Mouse (Mus musculus) forebrain, embryonic 12.5 days (tissue): ENCODE measurements around the gene Gm19684. TPM values are rescaled to one million over a fixed set of nuclear protein-coding genes. Genes with fewer than 3 reads are reported as not detected.
"Not testable (repeated sequence)": the region's sequence is repeated elsewhere in the genome, so short reads cannot be mapped to it uniquely, and the experiment has no call there.

Experiments used
- ATAC-seq: fragments of 200-750 bp; cut with Nextera tagmentation; 2 replicates; pipeline ENCODE4 v1.8.0; 2017; ENCODE audit warnings: moderate TSS enrichment; ENCODE audit not compliant: low FRiP score
- H3K27ac ChIP-seq: fragments of 300-500 bp; sonication (generic); 2 replicates; pipeline ENCODE4 v1.5.1; 2016; ENCODE audit warnings: mild to moderate bottlenecking
- H3K27me3 ChIP-seq: fragments of 300-500 bp; sonication (generic); 2 replicates; pipeline ENCODE4 v1.6.1; 2016; ENCODE audit warnings: mild to moderate bottlenecking
- H3K36me3 ChIP-seq: fragments of 300-500 bp; sonication (generic); replicated peaks from 2 replicates; pipeline ENCODE4 v1.6.1; 2016; ENCODE audit warnings: mild to moderate bottlenecking
- H3K4me1 ChIP-seq: fragments of 300-500 bp; sonication (generic); 2 replicates; pipeline ENCODE4 v1.6.1; 2016
- H3K4me2 ChIP-seq: fragments of 300-500 bp; sonication (generic); 2 replicates; pipeline ENCODE4 v1.6.1; 2016; ENCODE audit warnings: mild to moderate bottlenecking, moderate library complexity
- H3K4me3 ChIP-seq: fragments of 300-500 bp; sonication (generic); replicated peaks from 2 replicates; pipeline ENCODE4 v1.5.1; 2016; ENCODE audit warnings: mild to moderate bottlenecking
- H3K9ac ChIP-seq: fragments of 300-500 bp; sonication (generic); 2 replicates; pipeline ENCODE4 v1.6.1; 2016; ENCODE audit warnings: mild to moderate bottlenecking
- H3K9me3 ChIP-seq: fragments of 300-500 bp; sonication (generic); 2 replicates; pipeline ENCODE4 v1.6.1; 2016
- WGBS: fragments of 180-500 bp; shearing (Covaris S2); methylation state at CpG from one replicate; pipeline ENCODE4 v1.1.7; 2016; 5-methylcytosine and 5-hydroxymethylcytosine counted together
- polyA plus RNA-seq: library from polyadenylated mRNA; unstranded; fragments of >200 nt; fragmentation: Nextera tagmentation; extraction: Ambion mirVana; gene quantifications from 2 replicates; pipeline ENCODE4 v1.2.1, GENCODE M21; 2016

Gene Gm19684
- polyA plus RNA-seq, 1 experiment from 2014 or later, result not detected

- peaks cover 7% of the 10 kb centered on the region for H3K4me1 ChIP-seq
- no peak overlapping the region; the same call in 1 of the 2 replicates for H3K9ac ChIP-seq
- no peak for ATAC-seq
- no peak overlapping the region for H3K27ac ChIP-seq
- H3K9me3 ChIP-seq, result no peaks in the 10 kb centered on the region
- H3K4me2 ChIP-seq, result peak overlapping the region; percentile 49
- 1% methylated on average over 78 of the region's 78 CpGs for WGBS
- peak overlapping the region; percentile 29 for H3K4me3 ChIP-seq
- peaks cover 54% of the 10 kb centered on the region for H3K27me3 ChIP-seq
- H3K36me3 ChIP-seq, result no peaks in the 10 kb centered on the region
These were observed 23.8 kb downstream of the Gm19684 start for GRCm38 (mm10) chr17:36145111-36145860.

GRCm38 (mm10) chr17:36145861-36146156 lies 24.3 kb downstream of the Gm19684 start:
- WGBS, result 0% methylated on average over 13 of the region's 13 CpGs
- not testable (repeated sequence) for H3K9me3 ChIP-seq, H3K9ac ChIP-seq, H3K4me1 ChIP-seq, H3K27ac ChIP-seq, H3K36me3 ChIP-seq, ATAC-seq
- peak overlapping the region; percentile 29 for H3K4me3 ChIP-seq
- peak overlapping the region; percentile 49 for H3K4me2 ChIP-seq
- H3K27me3 ChIP-seq, result peaks cover 54% of the 10 kb centered on the region

GRCm38 (mm10) chr17:36146937-36147336 lies 25.5 kb downstream of the Gm19684 start:
- H3K36me3 ChIP-seq, H3K4me1 ChIP-seq, H3K27ac ChIP-seq, H3K9ac ChIP-seq, H3K4me2 ChIP-seq, H3K9me3 ChIP-seq, H3K4me3 ChIP-seq, ATAC-seq: not testable (repeated sequence)
- H3K27me3 ChIP-seq, result peaks cover 47% of the 10 kb centered on the region
- WGBS, result 90% methylated on average over 1 of the region's 1 CpGs

GRCm38 (mm10) chr17:36148468-36148867 lies 27.0 kb downstream of the Gm19684 start:
- H3K9ac ChIP-seq, H3K9me3 ChIP-seq, ATAC-seq, H3K4me1 ChIP-seq, H3K4me3 ChIP-seq, H3K27ac ChIP-seq, H3K36me3 ChIP-seq, H3K4me2 ChIP-seq: not testable (repeated sequence)
- peaks cover 46% of the 10 kb centered on the region for H3K27me3 ChIP-seq
- WGBS, result 70% methylated on average over 5 of the region's 5 CpGs

GRCm38 (mm10) chr17:36151200-36151599 lies 29.7 kb downstream of the Gm19684 start:
- H3K4me2 ChIP-seq, H3K36me3 ChIP-seq, H3K4me1 ChIP-seq, ATAC-seq, H3K9me3 ChIP-seq, H3K4me3 ChIP-seq, H3K27ac ChIP-seq, H3K9ac ChIP-seq: not testable (repeated sequence)
- peaks cover 50% of the 10 kb centered on the region for H3K27me3 ChIP-seq
- 54% methylated on average over 4 of the region's 4 CpGs for WGBS

- peaks cover 65% of the 10 kb centered on the region for H3K27me3 ChIP-seq
- no peaks in the 10 kb centered on the region for H3K36me3 ChIP-seq
- no peak overlapping the region for H3K4me2 ChIP-seq
- no peak overlapping the region for H3K9ac ChIP-seq
- H3K9me3 ChIP-seq, result no peaks in the 10 kb centered on the region
- H3K4me3 ChIP-seq, result no peak overlapping the region
- no peak overlapping the region for H3K27ac ChIP-seq
- H3K4me1 ChIP-seq, result peaks cover 4% of the 10 kb centered on the region; the same call in 1 of the 2 replicates
- no peak for ATAC-seq
- 17% methylated on average over 3 of the region's 3 CpGs for whole genome bisulfite sequencing
These were observed 33.0 kb downstream of the Gm19684 start for GRCm38 (mm10) chr17:36154271-36155149.

GRCm38 (mm10) chr17:36157782-36158181 lies 36.3 kb downstream of the Gm19684 start:
- ATAC-seq, result not testable (repeated sequence)
- WGBS, result under 1% methylated on average over 36 of the region's 36 CpGs

GRCm38 (mm10) chr17:36158264-36158663 lies 36.8 kb downstream of the Gm19684 start:
- H3K4me1 ChIP-seq, H3K27ac ChIP-seq, H3K9me3 ChIP-seq, H3K36me3 ChIP-seq, ATAC-seq: not testable (repeated sequence)
- Histone ChIP-seq H3K4me2 (peak overlapping the region; percentile 57), H3K4me3 (peak overlapping the region; percentile 36), H3K27me3 (peaks cover 87% of the 10 kb centered on the region), H3K9ac (0 out of 2 replicates have a peak overlapping the region, but pooled peaks have one; percentile 33)
- WGBS, result 9% methylated on average over 11 of the region's 11 CpGs

More at GRCm38 (mm10) chr17:36157782-36158181, 36.3 kb downstream of the Gm19684 start:
- not testable (repeated sequence) for H3K27ac ChIP-seq, H3K9me3 ChIP-seq, H3K4me1 ChIP-seq, H3K36me3 ChIP-seq
- Histone ChIP-seq H3K4me2 (peak overlapping the region; percentile 57), H3K4me3 (peak overlapping the region; percentile 36), H3K27me3 (peaks cover 87% of the 10 kb centered on the region), H3K9ac (0 out of 2 replicates have a peak overlapping the region, but pooled peaks have one; percentile 33)

- 0 out of 2 replicates have a peak overlapping the region, but pooled peaks have one; percentile 7 for H3K4me3 ChIP-seq
These were observed 39.9 kb downstream of the Gm19684 start for GRCm38 (mm10) chr17:36161129-36162051.

GRCm38 (mm10) chr17:36166901-36167300 lies 45.4 kb downstream of the Gm19684 start:
- H3K4me2 ChIP-seq, H3K9me3 ChIP-seq, H3K9ac ChIP-seq, H3K4me1 ChIP-seq, H3K36me3 ChIP-seq, H3K4me3 ChIP-seq, H3K27ac ChIP-seq, ATAC-seq: not testable (repeated sequence)
- H3K27me3 ChIP-seq, result peaks cover 80% of the 10 kb centered on the region
- WGBS, result 14% methylated on average over 2 of the region's 2 CpGs

More at GRCm38 (mm10) chr17:36161129-36162051, 39.9 kb downstream of the Gm19684 start:
- 2% methylated on average over 50 of the region's 56 CpGs for WGBS
- Histone ChIP-seq H3K9me3 (no peaks in the 10 kb centered on the region), H3K27ac (no peak overlapping the region), H3K4me1 (peaks cover 4% of the 10 kb centered on the region; the same call in 1 of the 2 replicates), H3K27me3 (peaks cover 87% of the 10 kb centered on the region), H3K36me3 (no peaks in the 10 kb centered on the region), H3K4me2 (peak overlapping the region; percentile 2; the same call in 1 of the 2 replicates), H3K9ac (no peak overlapping the region)
- no peak for ATAC-seq

- peak overlapping the region; percentile 22 for H3K4me3 ChIP-seq
- peak overlapping the region; percentile 40 for H3K4me2 ChIP-seq
- ATAC-seq, result no peak
- H3K36me3 ChIP-seq, result no peaks in the 10 kb centered on the region
- 2% methylated on average over 44 of the region's 51 CpGs for WGBS
- H3K9me3 ChIP-seq, result no peaks in the 10 kb centered on the region
- no peak overlapping the region for H3K9ac ChIP-seq
- H3K4me1 ChIP-seq, result 0 out of 2 replicates have a peak, but pooled peaks cover 3% of the 10 kb centered on the region
- H3K27ac ChIP-seq, result no peak overlapping the region
- H3K27me3 ChIP-seq, result peaks cover 75% of the 10 kb centered on the region
These were observed 46.0 kb downstream of the Gm19684 start for GRCm38 (mm10) chr17:36167306-36168038.
